Mouse (Mus musculus): ENCODE measurements at regions not wholly inside any gene's neighbourhood (a gene's known extent, or its start where the extent isn't known, plus 50 kb on each side); places are given as distances from the start of the nearest gene placed in this dataset.
"Not testable (repeated sequence)": the region's sequence is repeated elsewhere in the genome, so short reads cannot be mapped to it uniquely, and the experiment has no call there.

DNA sequence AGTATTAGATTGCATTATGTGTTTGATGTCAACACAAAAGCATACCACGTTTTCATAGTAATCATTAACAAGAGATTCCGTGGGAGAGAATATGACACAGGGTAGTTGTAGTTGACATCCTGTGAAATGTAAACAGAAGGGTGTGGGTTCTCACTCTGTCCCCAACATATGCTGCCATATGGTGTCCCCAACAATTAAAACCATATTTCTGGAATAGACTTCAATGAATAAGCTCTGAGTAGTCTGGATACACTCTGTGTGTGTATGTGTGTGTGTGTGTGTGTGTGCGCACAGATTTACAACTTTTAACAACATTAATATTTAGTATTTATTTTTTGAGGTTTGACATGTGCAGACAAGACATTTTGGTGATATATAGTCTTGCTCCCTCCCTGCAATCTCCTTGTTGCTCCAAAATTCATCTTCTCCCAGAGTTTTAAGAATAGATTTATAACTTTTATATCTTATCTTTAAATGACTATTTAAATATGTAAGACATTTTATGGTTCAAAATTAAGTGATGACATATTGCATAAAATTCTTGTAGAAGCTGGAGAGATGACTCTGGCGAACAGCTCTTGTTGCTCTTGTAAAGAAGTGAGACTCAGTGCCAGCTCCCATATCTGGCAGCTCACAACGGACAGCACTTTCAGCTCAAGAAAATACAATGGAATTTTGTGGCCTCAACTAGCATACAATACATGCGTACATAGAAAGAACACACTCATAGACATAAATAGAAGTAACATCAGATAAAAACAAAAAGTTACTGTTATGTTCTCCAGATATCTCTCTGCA lies 162.6 kb upstream of the Tram1l1 start:
- no peak overlapping the region for H3K4me2 ChIP-seq
- H3K9me3 ChIP-seq (replicated peaks), result no peaks in the 10 kb centered on the region
- no peaks in the 10 kb centered on the region for H3K36me3 ChIP-seq
- no peak overlapping the region for H3K27ac ChIP-seq
- H3K4me1 ChIP-seq (replicated peaks), result no peaks in the 10 kb centered on the region
- 65% methylated on average over 6 of the region's 6 CpGs for WGBS
- no peak overlapping the region for H3K9ac ChIP-seq
- ATAC-seq (replicated peaks; ENCODE audit: insufficient number of reproducible peaks, insufficient read depth, low FRiP score, low read depth), result no peak
- no peaks in the 10 kb centered on the region for H3K27me3 ChIP-seq
- no peak overlapping the region for H3K4me3 ChIP-seq

DNA sequence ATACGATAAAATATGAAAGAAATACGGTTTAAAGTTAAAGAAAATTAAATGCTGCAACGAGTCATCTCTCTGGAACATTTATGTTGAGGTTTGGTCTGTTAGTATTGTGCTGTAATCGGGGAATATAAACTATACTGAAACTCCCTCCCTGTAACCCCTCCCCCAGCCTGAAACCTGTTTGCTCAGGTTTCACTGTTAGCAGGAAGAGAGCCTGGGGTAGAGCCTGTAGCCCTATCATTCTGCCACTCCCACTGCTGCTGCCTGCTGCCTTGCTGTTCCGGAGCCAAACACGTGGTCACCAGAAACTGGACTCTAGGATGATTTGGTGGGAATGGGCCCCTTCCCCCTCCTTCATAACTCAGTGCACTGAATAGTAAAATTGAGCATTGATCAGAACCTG lies 127.3 kb upstream of the Tram1l1 start:
- not testable (repeated sequence) for H3K9ac ChIP-seq; H3K4me3 ChIP-seq; H3K9me3 ChIP-seq (replicated peaks); H3K4me2 ChIP-seq; H3K27ac ChIP-seq; H3K36me3 ChIP-seq; ATAC-seq (replicated peaks; ENCODE audit: insufficient number of reproducible peaks, insufficient read depth, low FRiP score, low read depth); H3K27me3 ChIP-seq; H3K4me1 ChIP-seq (replicated peaks)
- 57% methylated on average over 6 of the region's 6 CpGs for WGBS

DNA sequence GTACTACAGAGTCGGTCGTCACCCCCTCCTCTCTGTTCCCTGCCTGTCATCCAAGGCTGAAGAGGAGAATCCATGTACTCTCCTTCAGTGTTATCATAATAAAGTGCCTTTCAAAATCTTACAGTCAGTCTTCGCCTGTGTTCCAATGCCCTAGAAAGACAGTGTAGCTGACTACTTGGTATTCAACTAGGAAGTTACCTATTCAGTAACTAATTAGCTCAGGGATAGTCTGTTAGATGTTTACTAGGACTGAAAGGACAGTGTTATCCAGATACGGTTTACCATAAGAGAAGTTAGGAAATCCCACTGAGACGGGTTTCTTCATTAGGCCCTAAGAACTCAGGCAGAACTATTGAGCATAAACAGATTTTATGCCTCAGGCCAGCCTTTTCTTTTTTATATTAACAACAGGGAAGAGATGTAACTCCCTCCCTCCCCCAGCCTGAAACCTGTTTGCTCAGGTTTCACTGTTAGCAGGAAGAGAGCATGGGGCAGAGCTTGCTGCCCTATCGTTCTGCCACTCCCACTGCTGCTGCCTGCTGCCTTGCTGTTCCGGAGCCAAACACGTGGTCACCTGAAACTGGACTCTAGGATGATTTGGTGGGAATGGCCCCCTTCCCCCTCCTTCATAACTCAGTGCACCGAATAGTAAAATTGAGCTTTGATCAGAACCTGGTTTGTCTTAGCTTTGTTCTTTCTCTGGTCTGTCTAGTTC lies 120.3 kb upstream of the Tram1l1 start:
- not testable (repeated sequence) for H3K36me3 ChIP-seq; H3K9ac ChIP-seq; H3K27ac ChIP-seq; H3K27me3 ChIP-seq; ATAC-seq (replicated peaks; ENCODE audit: insufficient number of reproducible peaks, insufficient read depth, low FRiP score, low read depth); H3K4me3 ChIP-seq; H3K4me1 ChIP-seq (replicated peaks); H3K4me2 ChIP-seq; H3K9me3 ChIP-seq (replicated peaks)
- WGBS, result 75% methylated on average over 9 of the region's 9 CpGs

DNA sequence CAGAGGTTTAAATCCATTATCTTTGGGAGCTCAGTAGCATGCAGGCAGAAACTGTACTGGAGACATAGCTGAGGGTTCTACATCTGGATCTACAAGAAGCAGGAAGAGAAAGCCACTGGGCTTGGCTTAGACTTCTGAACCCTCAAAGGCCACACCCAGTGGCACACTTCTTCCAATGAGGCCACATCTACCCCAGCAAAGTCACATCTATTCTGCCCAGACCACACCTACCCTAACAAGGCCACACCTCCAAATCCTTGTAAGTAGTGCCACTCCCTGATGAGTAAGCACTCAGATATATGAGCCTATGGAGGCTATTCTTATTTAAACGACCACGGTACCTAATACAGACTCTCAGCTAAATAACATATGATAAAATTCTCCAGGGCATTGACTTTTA lies 103.5 kb upstream of the Tram1l1 start:
- no peak overlapping the region for H3K4me2 ChIP-seq
- no peaks in the 10 kb centered on the region for H3K9me3 ChIP-seq (replicated peaks)
- H3K27ac ChIP-seq, result no peak overlapping the region
- no peak overlapping the region for H3K4me3 ChIP-seq
- H3K9ac ChIP-seq, result no peak overlapping the region
- H3K36me3 ChIP-seq, result no peaks in the 10 kb centered on the region
- 81% methylated on average over 2 of the region's 2 CpGs for WGBS
- no peak for ATAC-seq (replicated peaks; ENCODE audit: insufficient number of reproducible peaks, insufficient read depth, low FRiP score, low read depth)
- no peaks in the 10 kb centered on the region for H3K4me1 ChIP-seq (replicated peaks)
- no peaks in the 10 kb centered on the region for H3K27me3 ChIP-seq

DNA sequence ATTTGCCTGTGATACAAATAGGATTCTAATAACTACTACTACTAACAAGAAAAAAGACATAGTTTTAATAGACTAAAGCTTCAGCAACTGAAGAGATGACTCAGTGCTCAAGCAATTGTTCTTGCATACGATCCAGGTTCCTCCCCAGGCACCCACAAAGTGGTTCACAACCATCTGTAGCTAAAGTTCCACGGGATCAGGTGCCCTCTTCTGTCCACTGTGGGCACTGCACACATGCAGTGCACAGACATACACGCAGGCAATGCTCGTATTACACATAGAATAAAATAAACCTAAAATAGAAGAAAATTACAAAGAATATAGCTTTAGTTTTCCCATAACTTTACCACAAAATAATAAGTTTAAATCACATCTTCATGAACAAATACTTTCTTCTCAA lies 94.7 kb upstream of the Tram1l1 start:
- H3K9me3 ChIP-seq (replicated peaks), result no peaks in the 10 kb centered on the region; the same call in 1 of the 2 replicates
- H3K4me3 ChIP-seq, result no peak overlapping the region
- no peaks in the 10 kb centered on the region for H3K27me3 ChIP-seq
- no peak overlapping the region for H3K4me2 ChIP-seq
- 69% methylated on average over 4 of the region's 4 CpGs for WGBS
- H3K4me1 ChIP-seq (replicated peaks), result no peaks in the 10 kb centered on the region
- no peaks in the 10 kb centered on the region for H3K36me3 ChIP-seq
- H3K27ac ChIP-seq, result no peak overlapping the region
- H3K9ac ChIP-seq, result no peak overlapping the region
- no peak for ATAC-seq (replicated peaks; ENCODE audit: insufficient number of reproducible peaks, insufficient read depth, low FRiP score, low read depth)

DNA sequence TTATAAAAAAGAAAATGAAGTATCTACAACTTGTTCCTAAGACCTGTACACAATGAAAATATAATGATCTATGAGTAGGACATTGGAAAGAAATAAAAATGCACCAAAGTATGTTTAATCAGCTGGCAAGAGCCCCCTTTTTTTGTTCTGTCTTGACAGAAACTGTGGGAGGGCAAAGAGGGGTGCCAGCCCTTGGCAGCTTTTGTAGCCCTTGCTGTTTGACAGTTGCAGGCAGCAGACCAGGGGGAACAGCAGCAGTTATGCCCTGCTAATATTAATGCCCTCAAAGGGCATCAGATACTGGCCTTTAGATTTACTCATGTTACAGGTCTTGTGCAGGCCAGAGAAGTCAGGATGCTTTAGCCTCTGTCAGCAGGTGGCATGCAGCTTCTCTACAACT lies 93.0 kb upstream of the Tram1l1 start:
- H3K9ac ChIP-seq, result no peak overlapping the region
- no peaks in the 10 kb centered on the region; the same call in 1 of the 2 replicates for H3K9me3 ChIP-seq (replicated peaks)
- no peak overlapping the region for H3K4me3 ChIP-seq
- H3K4me2 ChIP-seq, result no peak overlapping the region
- H3K4me1 ChIP-seq (replicated peaks), result no peaks in the 10 kb centered on the region
- no peak for ATAC-seq (replicated peaks; ENCODE audit: insufficient number of reproducible peaks, insufficient read depth, low FRiP score, low read depth)
- no peaks in the 10 kb centered on the region for H3K27me3 ChIP-seq
- H3K27ac ChIP-seq, result no peak overlapping the region
- H3K36me3 ChIP-seq, result no peaks in the 10 kb centered on the region

DNA sequence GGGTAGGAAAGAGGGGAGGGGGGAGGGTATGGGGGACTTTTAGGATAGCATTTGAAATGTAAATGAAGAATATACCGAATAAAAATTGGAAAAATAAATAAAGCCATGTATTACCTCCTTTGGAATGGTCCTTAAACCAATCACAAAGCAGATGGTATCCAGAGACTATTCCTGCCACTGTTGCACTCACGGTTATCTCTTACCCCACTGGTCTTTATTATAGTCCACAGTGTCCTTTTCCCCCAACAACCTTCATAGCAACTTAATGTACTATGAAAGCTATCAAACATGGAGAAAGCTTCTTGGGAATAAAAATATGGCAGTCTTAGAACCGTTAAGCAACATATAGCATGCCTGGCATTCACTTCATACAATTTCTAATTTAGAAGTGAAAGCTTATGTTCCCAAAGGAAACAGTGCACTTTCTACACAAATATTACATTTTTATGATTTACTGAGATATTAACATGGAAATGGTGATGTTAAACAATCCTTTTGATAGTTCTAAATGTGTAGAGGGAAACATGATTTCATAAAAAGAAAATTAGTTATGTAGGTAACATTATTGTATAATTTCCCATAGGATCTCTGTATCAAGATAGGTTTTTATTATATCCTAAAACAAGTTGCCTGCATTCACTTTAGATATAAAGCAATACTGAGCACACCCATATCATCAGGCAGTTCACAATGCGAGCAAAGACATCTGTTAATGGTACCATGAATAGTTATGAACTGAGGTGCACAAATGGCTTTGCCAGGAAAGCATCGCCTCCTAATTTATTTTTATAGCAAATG lies 79.5 kb upstream of the Tram1l1 start:
- Histone ChIP-seq H3K9ac (no peak overlapping the region), H3K9me3 (replicated peaks) (no peaks in the 10 kb centered on the region), H3K36me3 (no peaks in the 10 kb centered on the region), H3K4me3 (no peak overlapping the region), H3K4me2 (no peak overlapping the region), H3K4me1 (replicated peaks) (no peaks in the 10 kb centered on the region), H3K27me3 (no peaks in the 10 kb centered on the region), H3K27ac (no peak overlapping the region)
- 70% methylated on average over 5 of the region's 5 CpGs for WGBS
- ATAC-seq (replicated peaks; ENCODE audit: insufficient number of reproducible peaks, insufficient read depth, low FRiP score, low read depth), result no peak

DNA sequence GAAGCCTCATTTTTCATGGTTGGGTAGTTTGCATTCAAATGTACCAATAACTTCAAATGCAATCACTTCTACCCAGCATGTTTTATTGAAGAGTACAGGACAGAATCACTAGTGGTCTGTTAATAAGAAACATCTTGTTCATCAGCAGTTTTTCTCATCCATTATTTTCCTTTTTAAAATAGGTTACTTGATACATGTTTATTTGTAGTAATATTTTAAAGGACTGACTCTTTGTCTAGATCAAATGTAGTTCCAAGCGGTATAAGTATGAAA lies 79.0 kb upstream of the Tram1l1 start:
- H3K4me2 ChIP-seq, result no peak overlapping the region
- ATAC-seq (replicated peaks; ENCODE audit: insufficient number of reproducible peaks, insufficient read depth, low FRiP score, low read depth), result no peak
- H3K27me3 ChIP-seq, result no peaks in the 10 kb centered on the region
- no peaks in the 10 kb centered on the region for H3K36me3 ChIP-seq
- no peak overlapping the region for H3K4me3 ChIP-seq
- H3K9me3 ChIP-seq (replicated peaks), result no peaks in the 10 kb centered on the region
- 85% methylated on average over 1 of the region's 1 CpGs for WGBS
- no peaks in the 10 kb centered on the region for H3K4me1 ChIP-seq (replicated peaks)
- no peak overlapping the region for H3K9ac ChIP-seq
- no peak overlapping the region for H3K27ac ChIP-seq

DNA sequence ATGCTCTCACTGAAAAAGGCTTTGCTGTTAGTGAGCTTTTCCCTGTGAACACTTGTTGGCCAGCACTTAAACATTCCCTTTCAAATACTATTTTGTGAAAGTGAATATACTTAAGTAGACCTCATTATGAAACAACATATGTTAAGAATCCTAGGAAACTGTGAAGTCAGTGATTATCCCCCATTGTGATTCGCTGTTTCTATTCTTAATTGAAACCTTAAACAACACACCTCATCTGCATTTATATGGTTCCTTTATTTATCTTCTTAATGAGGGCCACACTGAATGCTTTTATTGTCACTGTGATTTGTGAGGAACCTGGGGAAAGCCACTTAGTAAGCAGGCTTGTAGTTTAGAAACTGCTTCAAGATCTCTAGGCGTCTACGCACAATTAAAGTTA lies 58.5 kb upstream of the Tram1l1 start:
- ATAC-seq (replicated peaks; ENCODE audit: insufficient number of reproducible peaks, insufficient read depth, low FRiP score, low read depth), result no peak
- Histone ChIP-seq H3K9ac (no peak overlapping the region), H3K9me3 (replicated peaks) (no peaks in the 10 kb centered on the region), H3K4me3 (no peak overlapping the region), H3K4me1 (replicated peaks) (no peaks in the 10 kb centered on the region), H3K4me2 (no peak overlapping the region), H3K27me3 (no peaks in the 10 kb centered on the region), H3K27ac (no peak overlapping the region), H3K36me3 (no peaks in the 10 kb centered on the region)
- WGBS, result 67% methylated on average over 3 of the region's 3 CpGs

DNA sequence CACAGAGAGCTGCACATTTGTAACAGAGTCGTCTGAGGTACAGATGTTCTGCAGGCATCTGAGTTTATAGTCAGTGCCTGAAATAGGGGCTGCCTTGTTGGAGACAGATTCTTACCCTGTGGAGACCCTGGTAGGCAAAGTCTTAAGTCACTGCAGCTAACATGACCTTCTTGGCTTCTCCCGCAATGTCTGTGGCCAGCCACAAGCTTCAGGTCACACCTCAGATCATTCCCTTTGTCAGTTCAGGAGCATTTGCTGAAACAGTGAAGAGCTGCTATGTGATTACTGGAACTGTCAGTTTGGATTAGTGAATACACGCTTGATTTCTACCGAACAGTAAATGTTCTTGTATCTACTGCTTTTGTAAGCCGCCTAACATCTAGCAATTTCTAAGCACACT lies 53.8 kb upstream of the Tram1l1 start:
- Histone ChIP-seq H3K27me3 (no peaks in the 10 kb centered on the region), H3K4me3 (no peak overlapping the region), H3K4me1 (replicated peaks) (no peaks in the 10 kb centered on the region), H3K9ac (no peak overlapping the region), H3K9me3 (replicated peaks) (no peaks in the 10 kb centered on the region), H3K4me2 (no peak overlapping the region), H3K27ac (no peak overlapping the region), H3K36me3 (no peaks in the 10 kb centered on the region)
- WGBS, result 67% methylated on average over 5 of the region's 5 CpGs
- no peak for ATAC-seq (replicated peaks; ENCODE audit: insufficient number of reproducible peaks, insufficient read depth, low FRiP score, low read depth)

DNA sequence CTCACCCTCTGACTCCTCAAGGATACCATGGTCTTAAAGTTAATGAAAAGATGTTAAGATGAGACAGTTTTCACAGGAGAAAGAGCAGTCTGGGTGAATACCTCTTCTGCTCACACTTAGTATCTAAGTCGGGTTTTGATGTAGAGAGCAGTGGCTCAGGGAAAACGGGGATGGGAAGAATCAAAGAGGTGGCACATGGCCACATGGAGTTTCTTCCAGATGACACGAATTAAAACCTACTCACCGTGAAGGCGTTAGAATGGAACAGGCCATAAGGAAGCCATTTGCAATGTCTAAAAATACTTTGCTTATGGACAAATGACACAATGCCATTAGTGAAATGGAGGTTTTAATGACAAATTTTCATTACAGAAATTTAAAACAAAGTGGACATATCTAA lies 50.1 kb upstream of the Tram1l1 start:
- H3K36me3 ChIP-seq, result no peaks in the 10 kb centered on the region
- 66% methylated on average over 5 of the region's 5 CpGs for WGBS
- H3K9ac ChIP-seq, result no peak overlapping the region
- ATAC-seq (replicated peaks; ENCODE audit: insufficient number of reproducible peaks, insufficient read depth, low FRiP score, low read depth), result no peak
- H3K4me1 ChIP-seq (replicated peaks), result no peaks in the 10 kb centered on the region
- H3K27ac ChIP-seq, result no peak overlapping the region
- H3K4me2 ChIP-seq, result no peak overlapping the region
- no peaks in the 10 kb centered on the region for H3K9me3 ChIP-seq (replicated peaks)
- H3K27me3 ChIP-seq, result no peaks in the 10 kb centered on the region
- H3K4me3 ChIP-seq, result no peak overlapping the region
